Comparison of ENCODE assay signal across 9 mouse cellular contexts in the genomic region with DNA sequence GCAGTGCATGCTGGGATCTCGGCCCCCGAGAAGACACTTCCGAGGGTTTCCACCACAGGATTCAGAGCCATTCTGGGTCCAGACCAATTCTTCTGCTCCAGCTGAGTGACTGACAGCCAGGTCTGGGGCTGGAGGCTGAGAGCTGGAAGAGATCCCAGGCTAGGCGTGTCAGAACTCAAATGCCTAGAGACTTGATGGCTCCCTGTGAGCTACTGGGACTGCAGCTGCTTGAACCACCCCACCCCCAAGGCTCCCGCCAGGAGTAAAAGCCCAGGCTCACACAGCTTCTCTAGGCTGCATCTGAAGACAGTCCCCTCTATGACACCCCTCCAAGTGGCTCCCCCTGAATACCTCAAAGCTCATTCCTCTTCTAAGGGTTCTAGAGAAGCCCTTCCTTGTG. TPM values are rescaled to one million over a fixed set of nuclear protein-coding genes. Genes with fewer than 3 reads are reported as not detected.
DNase-seq lines count a peak whose midpoint lies in the region; ATAC-seq lines count a peak whose summit lies in the region.
"Had no signal": no experiment of that assay in that cellular context is flagged by ENCODE, and none has a peak within 500 bp of the region (broad histone marks: within the 10 kb centered on the region; RNA-seq: fewer than 3 reads in every experiment).

No protein-coding gene starts in this region.

- 40% methylated on average over 5 of the region's 5 CpGs for WGBS in forebrain, embryonic 15.5 days
- 64% methylated on average over 5 of the region's 5 CpGs for WGBS in forebrain, embryonic 12.5 days
- WGBS in heart, embryonic 13.5 days: 18% methylated on average over 5 of the region's 5 CpGs

- no peaks in the 10 kb centered on the region for H3K9me3 ChIP-seq in forebrain, embryonic 15.5 days
- H3K9me3 ChIP-seq in forebrain, embryonic 12.5 days: no peaks in the 10 kb centered on the region
- no peaks in the 10 kb centered on the region for H3K9me3 ChIP-seq in heart, embryonic 13.5 days
- H3K9me3 ChIP-seq: neural tube, embryonic 12.5 days had no signal

- H3K4me2 ChIP-seq in forebrain, embryonic 15.5 days (replicated peaks): no peak overlapping the region
- no peak overlapping the region for H3K4me2 ChIP-seq in forebrain, embryonic 12.5 days
- no peak overlapping the region for H3K4me2 ChIP-seq in heart, embryonic 13.5 days
- H3K4me2 ChIP-seq: neural tube, embryonic 12.5 days had no signal

- peak; percentile 52 for DNase-seq in brain, embryonic 18.5 days (ENCODE audit: low read depth, low spot score)
- peak; percentile 76 to 81 for DNase-seq in kidney, postnatal 4 days
- DNase-seq in lung, postnatal 25 days (ENCODE audit: low spot score): peak; percentile 74
- no peak for DNase-seq in thymus, postnatal 14 days
- no peak for DNase-seq in B cell, adult 2 months

- no peaks in the 10 kb centered on the region for H3K36me3 ChIP-seq in forebrain, embryonic 15.5 days
- H3K36me3 ChIP-seq in forebrain, embryonic 12.5 days (replicated peaks): no peaks in the 10 kb centered on the region
- no peaks in the 10 kb centered on the region for H3K36me3 ChIP-seq in heart, embryonic 13.5 days
- H3K36me3 ChIP-seq: neural tube, embryonic 12.5 days had no signal

- peak; percentile 75 for ATAC-seq in forebrain, embryonic 15.5 days (replicated peaks)
- ATAC-seq in forebrain, embryonic 12.5 days (ENCODE audit: low FRiP score): no peak
- ATAC-seq in heart, embryonic 13.5 days (ENCODE audit: extremely low read depth, insufficient number of reproducible peaks, low FRiP score, low TSS enrichment): peak; percentile 9; the same call in 1 of the 2 replicates

- no peak overlapping the region for H3K9ac ChIP-seq in forebrain, embryonic 15.5 days (replicated peaks)
- no peak overlapping the region for H3K9ac ChIP-seq in forebrain, embryonic 12.5 days
- no peak overlapping the region for H3K9ac ChIP-seq in heart, embryonic 13.5 days
- H3K9ac ChIP-seq: neural tube, embryonic 12.5 days had no signal

- no peak overlapping the region for H3K27ac ChIP-seq in forebrain, embryonic 15.5 days (replicated peaks)
- H3K27ac ChIP-seq in forebrain, embryonic 12.5 days: no peak overlapping the region
- 0 out of 2 replicates have a peak overlapping the region, but pooled peaks have one; percentile 21 for H3K27ac ChIP-seq in heart, embryonic 13.5 days (replicated peaks)
- H3K27ac ChIP-seq: neural tube, embryonic 12.5 days had no signal

- no peaks in the 10 kb centered on the region for H3K27me3 ChIP-seq in forebrain, embryonic 15.5 days
- H3K27me3 ChIP-seq in forebrain, embryonic 12.5 days: no peaks in the 10 kb centered on the region
- H3K27me3 ChIP-seq in heart, embryonic 13.5 days (replicated peaks): peaks cover 10% of the 10 kb centered on the region
- H3K27me3 ChIP-seq: neural tube, embryonic 12.5 days had no signal

- H3K4me3 ChIP-seq in forebrain, embryonic 15.5 days: no peak overlapping the region
- H3K4me3 ChIP-seq in forebrain, embryonic 12.5 days (replicated peaks): no peak overlapping the region
- no peak overlapping the region for H3K4me3 ChIP-seq in heart, embryonic 13.5 days
- H3K4me3 ChIP-seq: neural tube, embryonic 12.5 days had no signal

- H3K4me1 ChIP-seq in forebrain, embryonic 15.5 days: peaks cover 8% of the 10 kb centered on the region
- no peaks in the 10 kb centered on the region for H3K4me1 ChIP-seq in forebrain, embryonic 12.5 days
- H3K4me1 ChIP-seq in heart, embryonic 13.5 days: peaks cover 26% of the 10 kb centered on the region
- H3K4me1 ChIP-seq: neural tube, embryonic 12.5 days had no signal

RNA-seq across cellular contexts. Expression of gene Fat2, which starts 42.0 kb away (rescaled TPM):
- polyA plus RNA-seq in forebrain, embryonic 15.5 days (2015; fragmentation: Nextera tagmentation; extraction: Ambion mirVana): 0.03 TPM in 2 replicates
- polyA plus RNA-seq in forebrain, embryonic 12.5 days (2016; fragmentation: Nextera tagmentation; extraction: Ambion mirVana): 0.01 TPM in 2 replicates
- 0.01 TPM in 1 of 2 replicates, not detected in the other for polyA plus RNA-seq in heart, embryonic 13.5 days (2015; fragmentation: Nextera tagmentation; extraction: Ambion mirVana)

RNA-seq across cellular contexts. Expression of gene Sparc, which starts 44.6 kb away (rescaled TPM):
- polyA plus RNA-seq in forebrain, embryonic 15.5 days (2015; fragmentation: Nextera tagmentation; extraction: Ambion mirVana): 320 and 352 TPM in 2 replicates
- polyA plus RNA-seq in forebrain, embryonic 12.5 days (2016; fragmentation: Nextera tagmentation; extraction: Ambion mirVana): 329 and 395 TPM in 2 replicates
- 1,654 and 1,741 TPM in 2 replicates for polyA plus RNA-seq in heart, embryonic 13.5 days (2015; fragmentation: Nextera tagmentation; extraction: Ambion mirVana)

Comparison
In these comparisons a context has a peak if more than half of its experiments do, and no peak if none do; other contexts are left out.
1. DNase-seq: peak in brain, embryonic 18.5 days (single experiment), kidney, postnatal 4 days (2 of 2) and lung, postnatal 25 days (single experiment); none in thymus, postnatal 14 days (single experiment) and B cell, adult 2 months (0 of 2).